Comparison of ENCODE assay signal across 23 mouse cellular contexts in genomic region chrX:119497890-119498289, GRCm38 (mm10).
DNase-seq lines count a peak whose midpoint lies in the region; ATAC-seq and TF ChIP-seq lines count a peak whose summit lies in the region.
"Had no signal": no experiment of that assay in that cellular context is flagged by ENCODE, and none has a peak within 500 bp of the region (broad histone marks: within the 10 kb centered on the region; RNA-seq: fewer than 3 reads in every experiment).

No protein-coding gene starts in this region.

- TF ChIP-seq EP300 in CH12.LX (IDR thresholded peaks at IDR 0.05; ENCODE audit: low read length) (no peak), MEL (IDR thresholded peaks at IDR 0.05; ENCODE audit: low read depth in 1 of 2, low read length in 2 of 2) (no peak)
- no peak for TF ChIP-seq EP300 in liver, postnatal 0 days (IDR thresholded peaks at IDR 0.05; ENCODE audit: low read depth)

- H3K79me2 ChIP-seq in CH12.LX (replicated peaks; ENCODE audit: control insufficient read depth, extremely low read depth, insufficient read depth, poor library complexity, severe bottlenecking) = no peaks in the 10 kb centered on the region
- no peaks in the 10 kb centered on the region for H3K79me2 ChIP-seq in MEL (ENCODE audit: control insufficient read depth, insufficient read depth, low read length, poor library complexity)

- H3K4me1 ChIP-seq in CH12.LX (ENCODE audit: control insufficient read depth in 1 of 2, insufficient read depth in 2 of 2) (no peaks in the 10 kb centered on the region), ES-E14 (ENCODE audit: control insufficient read depth in 2 of 2, insufficient read depth in 2 of 2, low read length in 2 of 2, poor library complexity in 1 of 2) (no peaks in the 10 kb centered on the region), MEL (ENCODE audit: control insufficient read depth in 1 of 2, insufficient read depth in 2 of 2, low read length in 2 of 2) (no peaks in the 10 kb centered on the region)
- H3K4me1 ChIP-seq in hindbrain, embryonic 10.5 days (replicated peaks) = no peaks in the 10 kb centered on the region
- no peaks in the 10 kb centered on the region for H3K4me1 ChIP-seq in liver, postnatal 0 days (ENCODE audit: insufficient read depth)

- 82% methylated on average over 4 of the region's 4 CpGs for WGBS in hindbrain, embryonic 10.5 days
- 77% methylated on average over 4 of the region's 4 CpGs for WGBS in liver, postnatal 0 days (ENCODE audit: insufficient replicate concordance)

- H3K9me3 ChIP-seq in CH12.LX (replicated peaks; ENCODE audit: low read length) = no peaks in the 10 kb centered on the region
- H3K9me3 ChIP-seq in ES-E14 (ENCODE audit: control insufficient read depth, insufficient read depth, low read depth, low read length) = no peaks in the 10 kb centered on the region
- no peaks in the 10 kb centered on the region for H3K9me3 ChIP-seq in MEL (replicated peaks; ENCODE audit: insufficient read depth, low read length)
- no peaks in the 10 kb centered on the region for H3K9me3 ChIP-seq in hindbrain, embryonic 10.5 days
- H3K9me3 ChIP-seq in liver, postnatal 0 days (ENCODE audit: low read length) = no peaks in the 10 kb centered on the region
- H3K9me3 ChIP-seq: G1E had no signal

- dilution Hi-C loops in CH12.LX (cut with MboI; ENCODE audit: extremely low pct_ligation_motif_present, extremely low pct_unique_long_range_greater_than_20kb, low sequenced_read_pairs) = no loop called here

- no peak for DNase-seq in CH12.LX (ENCODE audit: extremely low read depth)
- no peak for DNase-seq in ES-E14 (ENCODE audit: low read depth, low spot score)
- no peak for DNase-seq in MEL (ENCODE audit: low read depth, low spot score)
- DNase-seq in kidney, adult 11 months = no peak
- no peak for DNase-seq in hindbrain, embryonic 10.5 days (ENCODE audit: low spot score)
- no peak for DNase-seq in liver, postnatal 0 days
- DNase-seq: adrenal gland, adult 2 months; adrenal gland, adult 8-10 months; adrenal gland, postnatal 10 days; adrenal gland, postnatal 14 days; adrenal gland, postnatal 25 days; adrenal gland, postnatal 36 days; B cell, adult 2 months; cerebellum, adult 11 months; cerebellum, adult 11-12 months; cerebellum, adult 18-20 months; cerebellum, adult 2 months; cerebellum, adult 8-10 months; cerebellum, adult 9-10 months had no signal

- no peak for TF ChIP-seq POLR2A in CH12.LX (IDR thresholded peaks at IDR 0.05; ENCODE audit: low read depth, low read length)
- TF ChIP-seq POLR2A in MEL (IDR thresholded peaks at IDR 0.05; ENCODE audit: control insufficient read depth in 1 of 2, insufficient read depth in 1 of 2, low read depth in 1 of 2, low read length in 2 of 2, poor library complexity in 1 of 2) = no peak

- H3K9ac ChIP-seq in CH12.LX (ENCODE audit: insufficient read depth, low read depth) (no peak overlapping the region), ES-E14 (ENCODE audit: insufficient read depth, low read depth, low read length, poor library complexity, severe bottlenecking) (no peak overlapping the region), MEL (ENCODE audit: control insufficient read depth, low read depth, low read length, poor library complexity, severe bottlenecking) (no peak overlapping the region)
- no peak overlapping the region for H3K9ac ChIP-seq in liver, postnatal 0 days (replicated peaks)

- H3K27me3 ChIP-seq in CH12.LX (replicated peaks) (no peaks in the 10 kb centered on the region), MEL (ENCODE audit: control insufficient read depth in 1 of 2, insufficient read depth in 2 of 2, low read length in 2 of 2) (no peaks in the 10 kb centered on the region)
- no peaks in the 10 kb centered on the region for H3K27me3 ChIP-seq in hindbrain, embryonic 10.5 days (ENCODE audit: insufficient read depth, poor library complexity, severe bottlenecking)
- no peaks in the 10 kb centered on the region for H3K27me3 ChIP-seq in liver, postnatal 0 days (ENCODE audit: insufficient read depth, low read length)
- H3K27me3 ChIP-seq: Patski had no signal

- H3K36me3 ChIP-seq in CH12.LX (replicated peaks in 1 of 2; ENCODE audit: control insufficient read depth in 1 of 2, insufficient read depth in 1 of 2, low read length in 1 of 2) = no peaks in the 10 kb centered on the region
- no peaks in the 10 kb centered on the region for H3K36me3 ChIP-seq in ES-E14 (ENCODE audit: control insufficient read depth, insufficient read depth, low read length, poor library complexity, severe bottlenecking)
- no peaks in the 10 kb centered on the region for H3K36me3 ChIP-seq in MEL (ENCODE audit: control insufficient read depth in 1 of 2, insufficient read depth in 2 of 2, low read length in 2 of 2)
- H3K36me3 ChIP-seq in hindbrain, embryonic 10.5 days = no peaks in the 10 kb centered on the region
- no peaks in the 10 kb centered on the region for H3K36me3 ChIP-seq in liver, postnatal 0 days (replicated peaks; ENCODE audit: insufficient read depth, low read length)
- H3K36me3 ChIP-seq: G1E had no signal

- H3K4me3 ChIP-seq in CH12.LX (replicated peaks in 1 of 3; ENCODE audit: low read depth in 2 of 3, low read length in 2 of 3, poor library complexity in 1 of 3) (no peak overlapping the region), ES-E14 (ENCODE audit: insufficient read depth in 1 of 2, low read depth in 1 of 2, low read length in 2 of 2, poor library complexity in 1 of 2, severe bottlenecking in 1 of 2) (no peak overlapping the region), MEL (ENCODE audit: control insufficient read depth in 1 of 2, insufficient read depth in 1 of 2, low read depth in 2 of 2, low read length in 2 of 2) (no peak overlapping the region)
- no peak overlapping the region for H3K4me3 ChIP-seq in hindbrain, embryonic 10.5 days
- H3K4me3 ChIP-seq in liver, postnatal 0 days (ENCODE audit: low read depth, low read length) = no peak overlapping the region

- no peak for TF ChIP-seq CTCF in CH12.LX (conservative IDR thresholded peaks at IDR 0.05 in 1 of 2, IDR thresholded peaks at IDR 0.05 in 1 of 2; ENCODE audit: low read depth in 2 of 2, low read length in 2 of 2)
- no peak for TF ChIP-seq CTCF in MEL (IDR thresholded peaks at IDR 0.05 in 2 of 3, conservative IDR thresholded peaks at IDR 0.05 in 1 of 3; ENCODE audit: control insufficient read depth in 1 of 3, insufficient read depth in 1 of 3, low read depth in 2 of 3, low read length in 3 of 3, poor library complexity in 1 of 3, severe bottlenecking in 1 of 3)
- TF ChIP-seq CTCF in liver, postnatal 0 days (IDR thresholded peaks at IDR 0.05; ENCODE audit: low read depth) = no peak

- TF ChIP-seq RAD21 in CH12.LX (IDR thresholded peaks at IDR 0.05; ENCODE audit: low read depth, low read length) = no peak
- TF ChIP-seq RAD21 in MEL (IDR thresholded peaks at IDR 0.05; ENCODE audit: low read depth, low read length) = no peak

- no peak overlapping the region for H3K27ac ChIP-seq in CH12.LX (ENCODE audit: insufficient read depth, low read depth)
- H3K27ac ChIP-seq in ES-E14 (ENCODE audit: insufficient read depth, low read depth, low read length, poor library complexity, severe bottlenecking) = no peak overlapping the region
- H3K27ac ChIP-seq in MEL (ENCODE audit: control insufficient read depth, low read depth, low read length) = no peak overlapping the region
- no peak overlapping the region for H3K27ac ChIP-seq in hindbrain, embryonic 10.5 days
- no peak overlapping the region for H3K27ac ChIP-seq in liver, postnatal 0 days (ENCODE audit: low read depth)

- in situ Hi-C loops in CH12.LX (cut with MboI; ENCODE audit: low pct_ligation_motif_present, low pct_unique_long_range_greater_than_20kb, low sequenced_read_pairs) (no loop called here), ES-E14 (cut with MboI; ENCODE audit: low sequenced_read_pairs in 2 of 2, unreplicated experiment in 2 of 2) (no loop called here)

- ATAC-seq in liver, postnatal 0 days = no peak
- ATAC-seq: activated CD4-positive, CD25-positive, alpha-beta regulatory T cell, adult 4 months; CD4-positive, CD25-positive, alpha-beta regulatory T cell, adult 4 months; Patski had no signal

- H3K4me2 ChIP-seq in CH12.LX (ENCODE audit: insufficient read depth, low read depth, poor library complexity, severe bottlenecking) = no peak overlapping the region
- H3K4me2 ChIP-seq in liver, postnatal 0 days (ENCODE audit: low read depth, low read length) = no peak overlapping the region

TF ChIP-seq in CH12.LX, 34 proteins besides CTCF, POLR2A, EP300 and RAD21:
- TF ChIP-seq MAFK (IDR thresholded peaks at IDR 0.05; ENCODE audit: insufficient replicate concordance, low read length) = peak; percentile 60; the same call in 1 of the 2 replicates
- TF ChIP-seq UBTF (IDR thresholded peaks at IDR 0.05; ENCODE audit: low read depth, low read length) = no peak

TF ChIP-seq in ES-E14, 5 proteins besides CTCF, POLR2A, EP300 and RAD21:
- TF ChIP-seq HCFC1 (IDR thresholded peaks at IDR 0.05; ENCODE audit: borderline replicate concordance, insufficient read depth, low read length) = no peak
- TF ChIP-seq MAFK (IDR thresholded peaks at IDR 0.05; ENCODE audit: insufficient read depth, low read depth, low read length) = peak; percentile 81
- no peak for TF ChIP-seq ZNF384 (IDR thresholded peaks at IDR 0.05; ENCODE audit: low read depth, low read length)
- no peak for TF ChIP-seq CHD2 (IDR thresholded peaks at IDR 0.05; ENCODE audit: low read depth, low read length)
- TF ChIP-seq ZC3H11A (IDR thresholded peaks at IDR 0.05; ENCODE audit: borderline replicate concordance, low read depth, low read length) = no peak

TF ChIP-seq in MEL, 35 proteins besides CTCF, POLR2A, EP300 and RAD21:
- TF ChIP-seq MYC (IDR thresholded peaks at IDR 0.05; ENCODE audit: low read depth, low read length) (no peak), MAFK (IDR thresholded peaks at IDR 0.05; ENCODE audit: borderline replicate concordance, low read depth, low read length) (peak; percentile 93)

Comparison
In these comparisons a context has a peak if more than half of its experiments do, and no peak if none do; other contexts are left out.
1. Of the 35 proteins assayed by ChIP-seq in both MEL and CH12.LX: peak only in MEL: none; only in CH12.LX: none; in both: MAFK; in neither: 34.